Mouse (Mus musculus) midbrain, embryonic 15.5 days (tissue): Measurements from ENCODE around the gene Gpr31b. TPM values are rescaled to one million over a fixed set of nuclear protein-coding genes. Genes with fewer than 3 reads are reported as not detected.
"Not testable (repeated sequence)": the region's sequence is repeated elsewhere in the genome, so short reads cannot be mapped to it uniquely, and the experiment has no call there.

Experiments
- ATAC-seq: fragments of 200-750 bp; cut with Nextera tagmentation; replicated peaks from 2 replicates; pipeline ENCODE4 v1.8.0; 2017; ENCODE audit warnings: moderate TSS enrichment
- H3K27ac ChIP-seq: fragments of 300-500 bp; sonication (generic); 2 replicates; pipeline ENCODE4 v1.5.1; 2015; ENCODE audit warnings: mild to moderate bottlenecking, inconsistent platforms
- H3K27me3 ChIP-seq: fragments of 300-500 bp; sonication (generic); replicated peaks from 2 replicates; pipeline ENCODE4 v1.6.1; 2015; ENCODE audit warnings: inconsistent platforms
- H3K36me3 ChIP-seq: fragments of 300-500 bp; sonication (generic); replicated peaks from 2 replicates; pipeline ENCODE4 v1.6.1; 2015; ENCODE audit warnings: inconsistent platforms
- H3K4me1 ChIP-seq: fragments of 300-500 bp; sonication (generic); 2 replicates; pipeline ENCODE4 v1.6.1; 2015; ENCODE audit warnings: inconsistent platforms
- H3K4me2 ChIP-seq: fragments of 300-500 bp; sonication (generic); 2 replicates; pipeline ENCODE4 v1.6.1; 2015; ENCODE audit warnings: inconsistent platforms, mild to moderate bottlenecking, moderate library complexity
- H3K4me3 ChIP-seq: fragments of 300-500 bp; sonication (generic); 2 replicates; pipeline ENCODE4 v1.5.1; 2015; ENCODE audit warnings: mild to moderate bottlenecking, inconsistent platforms
- H3K9ac ChIP-seq: fragments of 300-500 bp; sonication (generic); 2 replicates; pipeline ENCODE4 v1.6.1; 2015; ENCODE audit warnings: mild to moderate bottlenecking, inconsistent platforms
- H3K9me3 ChIP-seq: fragments of 300-500 bp; sonication (generic); 2 replicates; pipeline ENCODE4 v1.6.1; 2016; ENCODE audit warnings: inconsistent platforms
- WGBS: fragments of 180-500 bp; shearing (Covaris S2); methylation state at CpG from one replicate; pipeline ENCODE4 v1.1.7; 2015; ENCODE audit warnings: mixed read lengths; 5-methylcytosine and 5-hydroxymethylcytosine counted together
- polyA plus RNA-seq: library from polyadenylated mRNA; unstranded; fragments of >200 nt; fragmentation: Nextera tagmentation; extraction: Ambion mirVana; gene quantifications from 2 replicates; pipeline ENCODE4 v1.2.1, GENCODE M21; 2015

Gpr31b gene
- 0.17 TPM in 1 of 2 replicates, not detected in the other for polyA plus RNA-seq

DNA sequence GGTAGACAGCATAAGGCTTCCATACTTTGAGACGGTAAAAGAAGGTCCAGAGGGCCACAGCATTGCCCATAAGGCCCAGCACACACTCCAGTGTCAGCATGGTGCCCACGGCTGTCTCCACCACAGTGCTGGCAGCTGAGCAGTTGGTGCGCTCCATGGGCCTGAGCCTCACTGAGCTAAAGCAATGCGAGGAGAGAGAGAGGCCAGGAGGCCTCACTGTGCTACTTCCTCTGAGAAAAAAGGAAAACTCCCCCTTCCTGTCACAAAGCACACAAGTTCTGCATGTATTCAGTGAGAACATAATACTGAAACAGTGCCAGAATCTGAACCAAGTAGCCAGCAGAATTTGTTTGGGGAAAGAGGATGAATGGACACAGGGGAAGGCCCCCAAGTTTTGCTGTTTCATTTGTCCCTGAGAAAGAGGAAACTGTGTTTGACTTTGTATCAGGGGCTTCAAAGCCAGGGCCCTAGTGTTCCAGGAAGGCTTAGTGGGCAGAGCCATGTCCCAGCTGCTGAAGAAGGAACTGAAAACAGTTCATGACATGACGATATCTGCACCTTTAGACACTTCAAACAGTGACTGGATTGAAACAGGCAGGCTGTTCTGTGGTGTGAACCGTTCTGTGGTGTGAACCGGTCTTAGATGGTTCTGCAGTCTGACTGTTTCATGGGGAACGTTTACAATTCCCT lies at the start of gene Gpr31b:
TSS of gene Gpr31b (minus strand) at position 173 of the 690 bp plus-strand sequence.
- not testable (repeated sequence) for H3K9me3 ChIP-seq, H3K27ac ChIP-seq, H3K4me2 ChIP-seq, ATAC-seq, H3K27me3 ChIP-seq, H3K4me1 ChIP-seq, H3K9ac ChIP-seq, H3K4me3 ChIP-seq, H3K36me3 ChIP-seq
- 67% methylated on average over 2 of the region's 8 CpGs for WGBS

DNA sequence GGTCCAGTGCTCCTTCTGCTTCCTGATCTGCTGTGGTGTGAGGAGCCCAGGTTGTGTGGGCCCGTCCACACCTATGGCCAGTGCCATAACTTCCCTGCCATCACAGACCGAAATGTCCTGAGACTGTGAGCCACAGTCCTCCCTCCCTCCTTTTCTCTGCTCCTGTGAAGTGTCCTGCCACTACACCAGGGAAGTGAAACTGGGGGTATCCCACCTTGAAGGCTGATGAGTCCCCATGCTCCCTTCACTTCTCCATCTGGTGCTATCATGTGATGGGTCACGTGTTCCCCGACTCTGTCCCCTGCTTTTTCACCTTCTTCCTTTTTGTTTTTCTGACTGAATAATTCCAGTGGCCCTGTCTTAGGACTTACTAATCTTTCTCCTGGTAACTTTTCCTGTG lies 40.9 kb upstream of the Gpr31b start:
- not testable (repeated sequence) for ATAC-seq, H3K4me3 ChIP-seq, H3K9me3 ChIP-seq, H3K27ac ChIP-seq, H3K4me1 ChIP-seq, H3K4me2 ChIP-seq, H3K27me3 ChIP-seq, H3K36me3 ChIP-seq, H3K9ac ChIP-seq
- WGBS: 95% methylated on average over 3 of the region's 4 CpGs

DNA sequence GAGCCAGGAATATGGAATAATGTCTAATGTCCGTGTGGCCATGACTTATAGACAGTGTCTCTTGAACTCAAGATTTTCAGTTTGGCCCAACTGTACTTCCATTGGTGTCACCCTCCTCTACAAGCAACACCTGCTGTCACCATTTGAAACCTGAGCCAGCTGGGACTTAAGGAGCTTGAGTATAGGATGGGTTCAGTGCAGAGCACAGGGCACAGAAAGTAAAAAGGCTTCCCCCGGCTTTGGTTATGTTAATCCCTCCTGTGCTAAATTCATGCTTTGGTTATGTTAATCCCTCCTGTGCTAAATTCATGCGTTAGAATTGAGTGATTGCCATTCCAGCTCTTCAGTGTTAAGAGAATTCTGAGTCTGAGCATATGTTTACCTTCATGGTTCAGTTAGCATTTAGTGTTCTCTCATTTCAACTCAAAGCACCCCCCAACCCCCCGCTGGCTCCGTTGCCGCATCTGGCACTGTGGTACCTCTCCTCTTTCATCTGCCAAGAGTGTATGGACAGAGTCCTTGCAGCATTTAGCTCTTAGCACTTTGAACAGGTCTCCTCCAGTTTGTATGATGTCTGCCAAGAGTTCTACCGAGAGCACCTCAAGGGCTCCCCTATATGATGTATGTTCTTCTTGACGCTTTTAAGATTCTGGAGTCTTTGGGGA lies 40.1 kb upstream of the Gpr31b start:
- not testable (repeated sequence) for H3K4me1 ChIP-seq, H3K27ac ChIP-seq, H3K27me3 ChIP-seq, H3K4me2 ChIP-seq, ATAC-seq, H3K9ac ChIP-seq, H3K36me3 ChIP-seq, H3K4me3 ChIP-seq, H3K9me3 ChIP-seq
- 40% methylated on average over 8 of the region's 8 CpGs for WGBS

DNA sequence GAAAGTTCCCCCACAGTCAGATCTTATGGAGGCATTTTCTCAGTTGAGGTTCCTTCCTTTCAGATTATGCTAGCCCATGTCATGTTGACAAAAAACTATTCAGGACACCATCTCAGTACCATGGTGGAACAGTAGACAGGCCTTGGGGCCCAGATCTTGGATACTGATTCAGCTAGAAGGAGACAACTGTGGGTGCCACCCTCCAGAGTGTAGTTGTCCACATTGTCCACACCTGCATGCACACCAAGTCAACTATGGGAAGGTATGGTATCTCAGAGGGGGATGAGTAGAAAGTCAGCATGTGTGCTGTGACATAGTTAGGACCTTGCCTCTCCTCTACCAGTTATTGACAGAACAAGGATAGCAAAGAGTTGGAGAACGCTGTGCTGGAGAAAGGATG lies 39.4 kb upstream of the Gpr31b start:
- not testable (repeated sequence) for H3K36me3 ChIP-seq, H3K9ac ChIP-seq, H3K4me3 ChIP-seq, H3K27me3 ChIP-seq, H3K4me1 ChIP-seq, H3K4me2 ChIP-seq, ATAC-seq, H3K9me3 ChIP-seq, H3K27ac ChIP-seq
- WGBS: 100% methylated on average over 1 of the region's 1 CpGs

DNA sequence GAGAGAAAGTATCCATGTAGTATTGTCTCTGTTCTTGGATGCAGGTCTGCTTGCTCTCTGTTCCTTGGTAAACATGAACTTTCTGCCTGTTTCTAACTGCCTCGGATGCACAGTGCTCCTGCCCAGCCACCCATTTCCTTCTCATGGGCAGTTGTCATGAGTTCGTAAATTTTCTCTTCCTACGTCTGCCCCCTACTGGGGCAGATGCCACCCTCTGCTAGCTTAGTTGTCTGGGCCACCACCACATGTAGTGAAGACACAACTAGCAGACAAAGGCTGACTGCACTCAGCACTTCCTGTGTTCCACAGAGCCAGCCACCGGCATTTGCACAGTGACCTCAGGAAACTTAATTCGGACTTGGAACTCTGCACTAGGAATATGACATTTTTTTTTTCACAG lies 17.1 kb upstream of the Gpr31b start:
- not testable (repeated sequence) for H3K4me2 ChIP-seq, H3K4me1 ChIP-seq, H3K9me3 ChIP-seq, ATAC-seq, H3K36me3 ChIP-seq, H3K4me3 ChIP-seq, H3K27ac ChIP-seq, H3K9ac ChIP-seq, H3K27me3 ChIP-seq
- WGBS: 76% methylated on average over 4 of the region's 5 CpGs

DNA sequence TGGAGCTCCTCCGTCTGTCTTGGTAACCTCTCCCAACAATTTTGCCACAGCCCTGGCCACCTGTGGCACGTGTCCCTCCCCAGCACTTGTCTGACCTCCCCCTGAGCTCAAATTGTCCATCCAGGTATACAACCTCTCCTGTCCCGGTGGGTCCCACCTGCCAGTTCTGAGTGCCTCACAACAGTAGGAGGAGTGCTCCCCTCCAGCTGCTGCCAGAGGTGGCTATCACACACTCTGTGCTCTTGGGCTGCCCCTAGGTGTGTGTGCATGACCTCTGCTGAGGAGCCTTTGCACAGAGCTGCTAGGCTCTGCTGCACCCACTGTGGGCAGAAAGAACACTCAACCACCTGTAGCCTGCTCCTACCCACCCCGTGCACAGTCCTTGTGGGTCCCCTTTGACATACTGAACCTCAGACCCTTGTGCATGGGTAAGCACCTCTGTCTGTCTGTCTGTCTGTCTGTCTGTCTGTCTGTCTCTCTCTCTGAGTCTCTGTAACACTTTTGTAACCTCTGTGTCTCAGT lies 15.8 kb upstream of the Gpr31b start:
- not testable (repeated sequence) for H3K36me3 ChIP-seq, ATAC-seq, H3K9me3 ChIP-seq, H3K4me1 ChIP-seq, H3K9ac ChIP-seq, H3K27ac ChIP-seq, H3K4me3 ChIP-seq, H3K4me2 ChIP-seq, H3K27me3 ChIP-seq
- WGBS: 80% methylated on average over 2 of the region's 4 CpGs

DNA sequence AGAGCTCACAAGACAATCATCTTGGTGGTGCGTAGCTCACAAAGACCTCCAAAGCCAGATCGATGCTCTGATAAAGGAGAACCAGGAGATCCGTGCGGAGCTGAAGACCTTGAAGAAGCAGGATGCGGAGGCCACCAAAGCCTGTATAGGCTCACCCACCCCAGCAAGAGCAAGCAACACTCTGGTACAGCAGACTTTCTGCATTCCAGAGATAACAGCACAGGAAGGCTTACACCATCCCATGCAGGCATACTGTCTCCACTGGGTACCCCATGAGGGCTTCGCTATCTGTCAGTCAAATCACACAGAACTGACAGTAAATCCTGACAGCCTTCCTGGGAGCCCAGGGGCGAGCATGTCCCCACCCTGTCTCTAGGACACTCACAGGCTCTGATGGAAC lies 10.8 kb upstream of the Gpr31b start:
- not testable (repeated sequence) for H3K4me1 ChIP-seq, H3K27ac ChIP-seq, H3K4me2 ChIP-seq, H3K4me3 ChIP-seq, H3K9me3 ChIP-seq, ATAC-seq, H3K36me3 ChIP-seq, H3K27me3 ChIP-seq, H3K9ac ChIP-seq
- WGBS: 81% methylated on average over 4 of the region's 7 CpGs

DNA sequence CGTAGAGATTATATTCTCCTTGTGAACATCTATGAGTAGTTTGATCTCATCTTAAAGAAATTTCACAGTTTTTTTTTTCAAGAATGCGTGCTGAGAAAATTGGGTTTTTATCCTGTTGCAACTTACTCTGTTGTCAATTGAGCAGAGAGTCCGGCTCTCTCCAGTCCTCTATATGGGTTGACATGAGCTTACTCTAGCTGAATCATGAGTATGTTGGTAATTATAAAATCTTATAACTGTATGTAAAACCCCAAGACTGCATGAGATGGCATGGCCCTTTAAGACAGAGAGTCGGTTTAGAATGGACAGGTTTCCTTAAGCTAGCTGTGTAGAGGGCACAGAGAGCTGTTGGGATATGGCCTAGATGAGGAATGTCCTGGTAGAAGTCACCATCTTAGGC lies 8.7 kb upstream of the Gpr31b start, which contains the start of gene Tcp10b:
TSS of gene Tcp10b (plus strand) at position 301 of the 400 bp plus-strand sequence.
- ATAC-seq, H3K36me3 ChIP-seq, H3K4me1 ChIP-seq, H3K4me2 ChIP-seq, H3K27me3 ChIP-seq, H3K4me3 ChIP-seq, H3K9me3 ChIP-seq, H3K27ac ChIP-seq, H3K9ac ChIP-seq: not testable (repeated sequence)
- 91% methylated on average over 4 of the region's 4 CpGs for WGBS

DNA sequence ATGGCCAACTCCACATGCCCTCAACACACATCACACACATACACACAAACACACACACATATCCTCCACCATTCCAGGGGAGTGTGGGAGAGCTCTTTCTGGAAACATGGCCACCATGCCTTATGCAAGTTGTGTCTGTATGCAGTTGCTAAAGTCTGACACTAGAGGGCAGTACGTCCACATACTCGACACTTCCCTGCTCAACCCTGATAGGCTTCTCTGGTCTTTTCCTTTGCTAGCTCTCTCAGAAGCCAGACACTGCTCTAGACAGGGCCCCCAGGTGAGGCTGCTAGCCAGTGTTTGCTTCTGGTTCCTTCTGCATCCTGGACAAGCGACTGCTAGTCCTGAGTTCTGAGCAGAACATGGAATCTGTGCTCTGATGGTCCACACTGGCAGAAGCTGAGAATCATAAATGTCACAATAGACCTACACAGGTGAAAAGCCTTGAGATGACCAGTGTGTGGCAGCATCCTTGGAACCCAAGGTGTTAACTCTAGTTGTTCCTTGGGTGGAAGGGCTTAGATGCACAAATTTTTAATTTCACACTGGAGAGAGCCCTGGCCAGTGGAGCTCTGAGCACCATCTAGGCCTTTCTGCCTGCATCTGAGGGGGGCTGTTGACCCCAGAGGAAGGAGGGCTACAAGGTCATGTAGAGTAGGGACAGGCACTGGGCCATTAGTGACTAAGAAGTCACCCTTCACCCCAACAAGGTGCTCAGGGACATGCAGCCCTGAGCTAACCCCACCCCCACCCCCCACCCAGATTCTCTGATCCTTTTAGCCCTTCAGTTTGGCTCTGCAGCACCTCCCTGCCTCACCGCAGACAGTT lies 8.0 kb downstream of the Gpr31b start:
- H3K27me3 ChIP-seq, H3K9ac ChIP-seq, H3K9me3 ChIP-seq, H3K36me3 ChIP-seq, H3K27ac ChIP-seq, H3K4me1 ChIP-seq, H3K4me3 ChIP-seq, H3K4me2 ChIP-seq: not testable (repeated sequence)
- peak; percentile 95 for ATAC-seq
- WGBS: 2% methylated on average over 4 of the region's 4 CpGs

DNA sequence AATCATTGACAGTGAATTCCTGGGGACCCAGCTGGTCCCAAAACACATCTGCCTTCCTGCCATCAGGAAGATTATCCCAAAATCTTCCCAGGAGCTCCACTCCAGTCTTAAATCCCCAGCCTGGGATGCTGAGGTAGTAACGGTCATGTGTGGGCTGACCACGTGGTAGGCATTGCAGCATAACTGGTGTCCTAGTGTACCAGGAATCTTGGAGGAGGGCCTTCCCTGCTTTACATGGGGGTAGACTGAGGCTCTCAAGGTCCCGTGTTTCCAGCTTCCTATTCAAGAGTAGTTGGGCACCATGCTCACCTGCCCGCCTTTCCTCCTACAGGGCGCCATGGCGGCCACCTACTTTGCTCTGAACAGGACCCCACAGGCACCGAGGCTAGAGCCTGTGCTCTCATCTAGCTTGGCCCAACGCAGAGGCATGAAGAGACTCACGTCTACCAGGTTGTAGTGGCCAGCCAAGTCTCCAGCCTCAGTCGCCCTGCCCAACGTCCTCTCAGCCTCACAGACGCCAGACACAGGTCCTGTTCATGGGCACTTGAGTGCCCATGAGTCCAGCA lies 15.4 kb downstream of the Gpr31b start:
- not testable (repeated sequence) for H3K27ac ChIP-seq
- WGBS: 90% methylated on average over 4 of the region's 12 CpGs

DNA sequence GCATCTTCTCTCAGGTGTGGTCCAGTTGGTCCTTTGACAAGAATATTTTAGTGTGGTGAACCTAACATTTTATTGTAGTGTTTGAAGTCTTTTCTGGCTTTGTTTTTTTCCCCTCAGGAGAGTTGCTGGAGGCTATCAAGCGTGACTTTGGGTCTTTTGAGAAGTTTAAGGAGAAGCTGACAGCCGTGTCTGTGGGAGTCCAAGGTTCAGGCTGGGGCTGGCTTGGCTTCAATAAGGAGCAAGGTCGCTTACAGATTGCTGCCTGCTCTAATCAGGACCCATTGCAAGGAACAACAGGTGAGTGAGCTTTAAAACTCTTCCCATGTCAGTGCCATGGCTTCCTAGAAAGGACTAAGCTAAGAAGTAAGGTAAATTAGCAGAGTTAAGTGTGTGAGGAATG lies 38.8 kb downstream of the Gpr31b start:
- Histone ChIP-seq H3K9me3 (no peaks in the 10 kb centered on the region), H3K36me3 (peaks cover 38% of the 10 kb centered on the region), H3K4me2 (no peak overlapping the region), H3K4me3 (no peak overlapping the region), H3K27me3 (no peaks in the 10 kb centered on the region), H3K4me1 (peaks cover 14% of the 10 kb centered on the region), H3K27ac (no peak overlapping the region), H3K9ac (no peak overlapping the region)
- 63% methylated on average over 3 of the region's 3 CpGs for WGBS
- ATAC-seq: no peak

More for the DNA sequence above, 15.4 kb downstream of the Gpr31b start:
- H3K4me3 ChIP-seq, H3K9ac ChIP-seq, H3K36me3 ChIP-seq, H3K4me2 ChIP-seq, H3K27me3 ChIP-seq, H3K4me1 ChIP-seq, H3K9me3 ChIP-seq, ATAC-seq: not testable (repeated sequence)

DNA sequence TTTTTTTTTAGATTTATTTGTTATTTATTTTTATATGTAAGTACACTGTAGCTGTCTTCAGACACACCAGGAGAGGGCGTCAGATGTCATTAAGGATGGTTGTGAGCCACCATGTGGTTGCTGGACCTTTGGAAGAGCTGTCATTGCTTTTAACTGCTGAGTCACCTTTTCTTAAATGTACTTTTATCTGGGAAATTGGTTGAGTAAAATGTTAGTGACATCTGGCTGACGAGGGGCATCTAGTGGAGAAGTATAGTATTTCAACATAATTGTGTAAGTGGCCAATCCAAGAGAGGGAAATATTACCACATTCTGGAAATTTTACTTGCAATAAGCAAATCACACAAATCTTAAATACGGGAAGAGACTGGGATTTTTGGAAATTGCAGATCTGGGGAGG lies 42.2 kb downstream of the Gpr31b start:
- H3K36me3 ChIP-seq: peaks cover 25% of the 10 kb centered on the region; the same call in 1 of the 2 replicates
- no peak overlapping the region for H3K4me3 ChIP-seq
- no peaks in the 10 kb centered on the region for H3K9me3 ChIP-seq
- H3K9ac ChIP-seq: no peak overlapping the region
- no peak overlapping the region for H3K4me2 ChIP-seq
- H3K4me1 ChIP-seq: peaks cover 17% of the 10 kb centered on the region
- WGBS: 35% methylated on average over 3 of the region's 3 CpGs
- no peak overlapping the region for H3K27ac ChIP-seq
- H3K27me3 ChIP-seq: no peaks in the 10 kb centered on the region
- no peak for ATAC-seq
